Mouse (Mus musculus) heart, postnatal 0 days (tissue): Measurements from ENCODE around the gene Msl1. TPM values are rescaled to one million over a fixed set of nuclear protein-coding genes. Genes with fewer than 3 reads are reported as not detected.

Source experiments
- ATAC-seq: fragments of 200-750 bp; cut with Nextera tagmentation; 2 replicates; pipeline ENCODE4 v1.8.0; 2017; ENCODE audit warnings: low read depth, moderate number of reproducible peaks, moderate library complexity; ENCODE audit not compliant: insufficient read depth
- DNase-seq: peaks from one replicate; pipeline ENCODE4 v3.0.0-alpha.2; 2016; ENCODE audit warnings: low spot score
- H3K27ac ChIP-seq: fragments of 300-500 bp; sonication (generic); 2 replicates; pipeline ENCODE4 v1.5.1; 2014; ENCODE audit warnings: low read depth, mild to moderate bottlenecking
- H3K27me3 ChIP-seq: fragments of 300-500 bp; sonication (generic); 2 replicates; pipeline ENCODE4 v1.6.1; 2014; ENCODE audit warnings: low read length, mixed read lengths; ENCODE audit not compliant: control insufficient read depth, insufficient read depth
- H3K36me3 ChIP-seq: fragments of 300-500 bp; sonication (generic); replicated peaks from 2 replicates; pipeline ENCODE4 v1.6.1; 2014; ENCODE audit warnings: low read length, mixed read lengths; ENCODE audit not compliant: control insufficient read depth, insufficient read depth
- H3K4me1 ChIP-seq: fragments of 300-500 bp; sonication (generic); 2 replicates; pipeline ENCODE4 v1.6.1; 2014; ENCODE audit warnings: antibody characterized with exemption; ENCODE audit not compliant: control insufficient read depth, insufficient read depth
- H3K4me2 ChIP-seq: fragments of 300-500 bp; sonication (generic); 2 replicates; pipeline ENCODE4 v1.6.1; 2014; ENCODE audit warnings: low read depth, mild to moderate bottlenecking, low read length, moderate library complexity
- H3K4me3 ChIP-seq: fragments of 300-500 bp; sonication (generic); 2 replicates; pipeline ENCODE4 v1.5.1; 2014; ENCODE audit warnings: low read depth, low read length
- H3K9ac ChIP-seq: fragments of 300-500 bp; sonication (generic); replicated peaks from 2 replicates; pipeline ENCODE4 v1.6.1; 2014; ENCODE audit warnings: low read depth, low read length, mixed read lengths
- H3K9me3 ChIP-seq: fragments of 300-500 bp; sonication (generic); replicated peaks from 2 replicates; pipeline ENCODE4 v1.6.1; 2016; ENCODE audit warnings: low read length; ENCODE audit not compliant: control insufficient read depth
- CTCF ChIP-seq: IDR thresholded peaks from 2 replicates; pipeline ENCODE4 v1.5.1; 2016; ENCODE audit warnings: antibody characterized with exemption, control low read depth, low read depth
- EP300 ChIP-seq: IDR thresholded peaks from 2 replicates; pipeline ENCODE4 v1.6.1; 2016; ENCODE audit warnings: antibody characterized with exemption, low read depth
- WGBS: fragments of 180-500 bp; shearing (Covaris S2); extraction: QIAGEN DNeasy Blood & Tissue Kit; methylation state at CpG from one replicate; pipeline ENCODE4 v1.1.7; 2014; 5-methylcytosine and 5-hydroxymethylcytosine counted together
- polyA plus RNA-seq: library from polyadenylated mRNA; unstranded; fragments of >200 nt; fragmentation: Nextera tagmentation; extraction: Ambion mirVana; gene quantifications from 2 replicates; pipeline ENCODE4 v1.2.1, GENCODE M21; 2015
- total RNA-seq: library from RNA; depleted of rRNA; stranded (reverse); fragments of >200 nt; gene quantifications from 2 replicates; pipeline ENCODE4 v1.2.3, GENCODE M21; 2014; ENCODE audit warnings: low replicate concordance

The Msl1 gene
- total and polyA plus RNA-seq, 2 experiments from 2014 or later = 12.6 to 54.6 TPM

DNA sequence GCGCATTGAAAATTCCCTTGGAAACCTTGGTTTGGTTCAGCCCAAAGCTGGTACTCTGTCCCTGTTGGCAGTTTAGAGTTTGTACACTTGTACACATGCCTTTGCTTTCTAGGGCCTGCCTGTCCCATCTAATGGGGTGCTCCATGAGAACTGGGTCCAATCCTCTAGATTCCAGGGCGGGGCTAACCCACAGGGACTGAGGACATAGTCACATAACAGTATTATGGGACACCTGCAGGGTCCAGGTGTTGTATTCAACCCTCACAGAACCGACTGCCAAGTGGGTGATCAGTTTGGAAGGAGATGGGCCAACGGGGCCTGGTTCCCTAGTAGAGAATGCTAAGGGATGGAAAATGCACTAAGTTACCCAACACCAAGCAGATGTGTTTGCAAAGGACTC lies 33.4 kb upstream of the Msl1 start:
- Histone ChIP-seq H3K4me1 (peaks cover 18% of the 10 kb centered on the region), H3K4me2 (no peak overlapping the region), H3K9me3 (no peaks in the 10 kb centered on the region), H3K27ac (no peak overlapping the region), H3K9ac (no peak overlapping the region), H3K4me3 (no peak overlapping the region), H3K36me3 (peaks cover 63% of the 10 kb centered on the region), H3K27me3 (no peaks in the 10 kb centered on the region)
- TF ChIP-seq CTCF (no peak), EP300 (no peak)
- ATAC-seq (no peak), DNase-seq (no peak)
- 87% methylated on average over 4 of the region's 4 CpGs for WGBS

DNA sequence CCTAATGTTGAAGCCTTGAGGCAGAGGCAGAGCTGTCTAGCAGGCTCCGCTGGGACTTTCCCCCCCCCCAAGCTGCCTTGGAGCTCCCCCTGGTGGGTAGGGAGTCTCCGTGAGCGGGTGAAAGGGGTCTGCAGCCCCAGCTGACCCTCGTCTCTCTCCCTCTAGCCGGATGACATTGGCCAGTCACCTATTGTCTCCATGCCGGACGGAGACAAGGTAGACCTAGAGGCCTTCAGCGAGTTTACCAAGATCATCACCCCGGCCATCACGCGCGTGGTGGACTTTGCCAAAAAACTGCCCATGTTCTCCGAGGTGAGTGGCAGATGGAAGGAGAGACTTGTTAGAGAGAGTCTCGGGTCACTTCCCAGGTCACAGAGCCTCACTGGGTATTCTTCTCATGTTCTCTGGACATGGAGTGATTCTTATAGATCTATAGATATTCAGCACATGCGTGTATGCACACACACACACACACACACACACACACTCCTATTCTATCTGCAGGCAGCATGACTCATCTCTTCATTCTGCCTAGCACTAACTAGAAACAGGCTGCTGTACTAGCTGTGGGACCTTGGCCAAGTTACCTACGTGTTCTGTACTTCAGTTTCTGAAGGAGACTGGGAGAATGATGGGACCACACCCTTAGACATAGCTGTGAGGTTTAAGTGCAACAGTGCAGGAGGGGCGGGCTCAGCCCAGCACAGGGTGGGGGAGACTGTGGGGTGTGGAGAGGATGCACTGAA lies 32.4 kb upstream of the Msl1 start:
- DNase-seq (no peak), ATAC-seq (no peak)
- H3K4me3 ChIP-seq = no peak overlapping the region
- no peaks in the 10 kb centered on the region for H3K9me3 ChIP-seq
- no peak overlapping the region for H3K9ac ChIP-seq
- TF ChIP-seq EP300 = no peak
- peak; percentile 53 for TF ChIP-seq CTCF
- H3K36me3 ChIP-seq = peaks cover 57% of the 10 kb centered on the region
- H3K4me2 ChIP-seq = no peak overlapping the region
- 56% methylated on average over 17 of the region's 17 CpGs for WGBS
- H3K4me1 ChIP-seq = peaks cover 28% of the 10 kb centered on the region
- peak overlapping the region; percentile 43 for H3K27ac ChIP-seq
- H3K27me3 ChIP-seq = no peaks in the 10 kb centered on the region

DNA sequence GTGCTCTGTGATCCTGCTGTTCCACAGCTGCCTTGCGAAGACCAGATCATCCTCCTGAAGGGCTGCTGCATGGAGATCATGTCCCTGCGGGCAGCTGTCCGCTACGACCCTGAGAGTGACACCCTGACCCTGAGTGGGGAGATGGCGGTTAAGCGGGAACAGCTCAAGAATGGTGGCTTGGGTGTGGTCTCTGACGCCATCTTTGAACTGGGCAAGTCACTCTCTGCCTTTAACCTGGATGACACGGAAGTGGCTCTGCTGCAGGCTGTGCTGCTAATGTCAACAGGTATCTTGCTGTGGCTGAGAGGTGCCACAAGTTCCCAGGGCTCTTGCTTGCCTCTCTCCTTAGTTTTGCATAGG lies 31.8 kb upstream of the Msl1 start:
- WGBS = 86% methylated on average over 8 of the region's 8 CpGs
- peaks cover 34% of the 10 kb centered on the region for H3K4me1 ChIP-seq
- 0 out of 2 replicates have a peak overlapping the region, but pooled peaks have one; percentile 20 for H3K27ac ChIP-seq
- TF ChIP-seq EP300 (no peak), CTCF (no peak)
- H3K36me3 ChIP-seq = peaks cover 58% of the 10 kb centered on the region
- DNase-seq = no peak
- H3K9ac ChIP-seq = no peak overlapping the region
- H3K4me2 ChIP-seq = no peak overlapping the region
- H3K9me3 ChIP-seq = no peaks in the 10 kb centered on the region
- ATAC-seq = no peak
- H3K27me3 ChIP-seq = no peaks in the 10 kb centered on the region
- H3K4me3 ChIP-seq = no peak overlapping the region

DNA sequence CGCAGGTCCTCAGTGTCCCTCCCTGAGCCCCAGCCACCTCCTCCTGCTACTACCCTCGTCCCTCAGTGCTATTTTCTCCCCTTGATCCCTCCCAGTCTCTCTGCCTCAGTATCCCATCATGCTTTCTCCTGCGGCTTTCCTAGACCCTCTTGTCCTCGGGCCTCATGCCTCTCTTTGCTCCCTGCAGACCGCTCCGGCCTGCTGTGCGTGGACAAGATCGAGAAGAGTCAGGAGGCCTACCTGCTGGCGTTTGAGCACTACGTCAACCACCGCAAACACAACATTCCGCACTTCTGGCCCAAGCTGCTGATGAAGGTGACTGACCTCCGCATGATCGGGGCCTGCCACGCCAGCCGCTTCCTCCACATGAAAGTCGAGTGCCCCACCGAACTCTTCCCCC lies 31.2 kb upstream of the Msl1 start:
- Histone ChIP-seq H3K9ac (no peak overlapping the region), H3K27me3 (no peaks in the 10 kb centered on the region), H3K4me1 (peaks cover 40% of the 10 kb centered on the region), H3K9me3 (no peaks in the 10 kb centered on the region), H3K27ac (no peak overlapping the region), H3K36me3 (peaks cover 63% of the 10 kb centered on the region), H3K4me3 (no peak overlapping the region), H3K4me2 (no peak overlapping the region)
- no peak for ATAC-seq
- DNase-seq = no peak
- TF ChIP-seq CTCF = no peak
- no peak for TF ChIP-seq EP300
- 80% methylated on average over 18 of the region's 18 CpGs for WGBS

DNA sequence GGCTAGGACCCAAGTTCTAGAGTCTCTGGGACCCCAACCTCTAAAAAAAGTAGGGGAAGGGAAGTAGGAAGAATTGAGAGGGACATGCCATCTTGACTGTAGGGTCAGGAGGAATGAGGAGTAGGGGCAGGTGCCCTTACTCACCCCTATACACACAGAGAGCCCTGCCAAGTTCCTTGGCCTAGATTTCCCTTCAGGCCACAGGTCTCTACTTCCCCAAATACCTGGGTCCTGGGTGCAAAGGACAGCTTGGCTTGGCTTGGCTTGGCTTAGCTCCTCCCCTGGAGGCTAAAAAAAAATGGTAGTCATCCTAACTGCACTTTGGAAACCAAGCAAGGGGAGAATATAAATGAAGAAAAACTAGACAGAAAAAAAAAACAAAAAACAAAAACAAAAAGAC lies 30.6 kb upstream of the Msl1 start:
- H3K4me3 ChIP-seq = no peak overlapping the region
- ATAC-seq = no peak
- peak overlapping the region; percentile 77 for H3K27ac ChIP-seq
- H3K9ac ChIP-seq = no peak overlapping the region
- no peak overlapping the region for H3K4me2 ChIP-seq
- peaks cover 43% of the 10 kb centered on the region for H3K4me1 ChIP-seq
- no peaks in the 10 kb centered on the region for H3K27me3 ChIP-seq
- TF ChIP-seq CTCF (no peak), EP300 (no peak)
- H3K9me3 ChIP-seq = no peaks in the 10 kb centered on the region
- no peak for DNase-seq
- H3K36me3 ChIP-seq = peaks cover 69% of the 10 kb centered on the region
